Mouse (Mus musculus): Measurements from ENCODE around the gene Fbxl15.
A peak's percentile ranks its signal among the peaks of the same experiment; 100 is the strongest.

DNA sequence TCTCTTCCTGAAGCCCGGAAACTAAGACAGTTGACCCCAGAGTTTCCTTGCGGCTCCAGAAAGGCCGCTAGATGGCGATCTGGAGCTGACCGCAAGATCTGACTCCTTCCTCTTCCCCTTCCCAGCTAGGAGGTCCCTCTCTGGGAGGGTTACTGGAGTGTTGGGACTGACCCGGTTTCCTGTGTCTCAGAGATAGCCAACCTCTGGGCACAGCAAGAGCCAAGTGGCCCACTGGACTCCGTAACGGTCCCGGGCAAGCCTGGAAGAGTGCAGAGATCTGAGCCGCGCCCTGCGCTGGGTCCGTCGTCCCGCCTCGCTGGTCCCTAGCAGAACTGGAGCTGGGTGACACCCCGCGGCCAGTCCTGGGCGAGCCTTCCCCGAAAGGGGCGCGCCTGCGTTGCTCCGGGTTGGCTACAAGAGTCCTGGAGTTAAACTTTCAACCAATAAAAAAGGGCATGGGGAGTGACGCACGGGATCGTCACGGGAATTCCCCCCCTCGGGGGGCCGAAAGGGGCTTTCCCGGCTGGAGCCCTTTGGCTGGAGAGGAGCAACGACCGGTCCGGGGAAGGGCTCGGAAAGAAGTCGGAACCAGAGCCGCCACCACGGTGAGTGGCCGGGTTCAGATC is 23.7 kb upstream of the Fbxl15 start, which contains the start of gene Nfkb2:
- TF ChIP-seq POLR2A (IDR thresholded peaks at IDR 0.05; ENCODE audit: borderline replicate concordance, extremely low read depth, low read depth, low read length): peak; percentile 88; the same call in 1 of the 2 replicates
- TF ChIP-seq CTCF (IDR thresholded peaks at IDR 0.05; ENCODE audit: insufficient read depth, low read length): peak; percentile 85
